Mouse (Mus musculus) heart, embryonic 10.5 days (tissue): ENCODE data around the gene Wdr20. TPM values are rescaled to one million over a fixed set of nuclear protein-coding genes. Genes with fewer than 3 reads are reported as not detected.

ENCODE experiments used
- DNase-seq: peaks from one replicate; pipeline ENCODE4 v3.0.0-alpha.2; 2017; ENCODE audit warnings: low spot score
- H3K27ac ChIP-seq: fragments of 300-500 bp; sonication (generic); 2 replicates; pipeline ENCODE4 v1.5.1; 2016; ENCODE audit warnings: mild to moderate bottlenecking
- H3K27me3 ChIP-seq: fragments of 300-500 bp; sonication (generic); 2 replicates; pipeline ENCODE4 v1.6.1; 2016; ENCODE audit warnings: mild to moderate bottlenecking; ENCODE audit not compliant: poor library complexity, insufficient read depth, severe bottlenecking
- H3K36me3 ChIP-seq: fragments of 300-500 bp; sonication (generic); 2 replicates; pipeline ENCODE4 v1.6.1; 2016; ENCODE audit warnings: mild to moderate bottlenecking, moderate library complexity
- H3K4me1 ChIP-seq: fragments of 300-500 bp; sonication (generic); 2 replicates; pipeline ENCODE4 v1.6.1; 2016; ENCODE audit warnings: mild to moderate bottlenecking
- H3K4me3 ChIP-seq: fragments of 300-500 bp; sonication (generic); 2 replicates; pipeline ENCODE4 v1.5.1; 2016; ENCODE audit warnings: mild to moderate bottlenecking, moderate library complexity
- H3K9me3 ChIP-seq: fragments of 300-500 bp; sonication (generic); 2 replicates; pipeline ENCODE4 v1.6.1; 2016; ENCODE audit warnings: mild to moderate bottlenecking, moderate library complexity
- WGBS: fragments of 180-500 bp; shearing (Covaris S2); methylation state at CpG from one replicate; pipeline ENCODE4 v1.1.7; 2016; 5-methylcytosine and 5-hydroxymethylcytosine counted together
- polyA plus RNA-seq: library from polyadenylated mRNA; unstranded; fragments of >200 nt; fragmentation: Nextera tagmentation; extraction: Ambion mirVana; gene quantifications from 2 replicates; pipeline ENCODE4 v1.2.1, GENCODE M21; 2016

The Wdr20 gene
- polyA plus RNA-seq, 1 experiment from 2014 or later, result 21.6 TPM

DNA sequence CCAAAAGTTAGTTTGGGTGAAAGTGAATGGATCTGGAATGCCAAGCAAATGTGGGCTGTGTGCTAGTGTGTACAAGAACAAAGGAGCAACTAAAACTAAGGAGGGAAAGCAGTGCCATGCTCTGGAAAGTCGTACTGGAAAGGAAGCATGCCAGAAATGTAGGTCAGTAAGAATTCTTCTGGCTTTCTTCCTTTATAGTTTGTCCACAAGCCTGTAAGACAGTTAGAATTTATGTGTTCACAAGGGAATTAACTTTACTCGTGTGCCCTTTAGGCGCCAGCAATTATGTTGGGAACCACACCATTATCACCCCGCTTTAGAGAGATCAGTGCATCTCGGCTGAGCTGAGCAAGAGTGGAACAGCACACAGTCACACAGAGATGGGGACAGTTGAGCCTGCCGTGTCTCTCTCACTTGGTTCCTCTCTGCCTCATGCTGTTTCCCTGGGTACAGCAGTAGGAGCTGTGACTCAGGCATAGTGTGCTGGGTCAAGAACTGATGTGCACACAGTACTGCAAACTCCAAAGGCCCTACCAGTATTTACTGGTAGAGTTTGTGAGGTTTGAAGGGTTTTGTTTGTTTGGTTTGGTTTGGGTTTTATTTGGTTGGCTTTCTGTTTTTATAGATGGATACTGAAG, 32.0 kb downstream of the Wdr20 start:
- 70% methylated on average over 6 of the region's 6 CpGs for WGBS
- no peak overlapping the region for H3K27ac ChIP-seq
- H3K36me3 ChIP-seq, result no peaks in the 10 kb centered on the region
- H3K4me1 ChIP-seq, result peaks cover 19% of the 10 kb centered on the region
- no peaks in the 10 kb centered on the region for H3K27me3 ChIP-seq
- H3K9me3 ChIP-seq, result no peaks in the 10 kb centered on the region
- H3K4me3 ChIP-seq, result no peak overlapping the region
- no peak for DNase-seq

DNA sequence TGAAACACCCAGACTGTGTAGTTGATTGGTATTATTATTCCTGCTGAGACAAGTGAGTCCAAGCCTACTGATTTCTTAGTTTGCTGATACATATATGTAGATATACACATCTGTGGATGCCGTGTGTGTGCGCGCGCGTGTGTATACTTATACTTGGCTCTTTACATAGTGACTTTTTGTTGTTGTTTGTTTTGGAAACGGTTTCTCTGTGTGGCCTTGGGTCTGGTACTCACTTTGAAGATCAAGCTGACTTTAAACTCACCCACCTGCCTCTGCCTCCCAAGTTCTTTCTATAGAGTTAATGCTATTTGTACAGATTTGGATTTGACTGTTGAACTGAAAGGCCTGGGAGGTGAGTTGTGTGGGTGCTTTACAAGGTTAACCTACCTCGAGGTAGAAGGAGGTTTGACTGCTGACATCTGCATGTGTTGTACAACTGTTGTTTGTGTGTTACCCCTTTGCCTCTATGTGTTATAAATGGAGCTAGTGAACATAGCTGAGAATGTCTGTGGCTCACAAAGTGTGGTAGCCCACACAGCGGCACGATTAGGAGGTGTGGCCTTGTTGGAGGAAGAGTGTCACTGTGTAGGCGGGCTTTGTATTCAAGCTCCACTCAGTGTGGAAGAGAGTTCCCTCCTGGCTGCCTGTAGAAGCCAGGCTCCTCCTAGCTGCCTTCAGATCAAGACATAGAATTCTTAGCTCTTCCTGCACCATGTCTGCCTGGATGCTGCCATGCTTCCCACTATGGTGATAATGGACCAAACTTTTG, 32.9 kb downstream of the Wdr20 start:
- no peaks in the 10 kb centered on the region for H3K27me3 ChIP-seq
- H3K9me3 ChIP-seq, result no peaks in the 10 kb centered on the region
- H3K27ac ChIP-seq, result no peak overlapping the region
- H3K36me3 ChIP-seq, result no peaks in the 10 kb centered on the region
- no peak overlapping the region for H3K4me3 ChIP-seq
- WGBS, result 91% methylated on average over 10 of the region's 10 CpGs
- DNase-seq, result no peak
- peaks cover 22% of the 10 kb centered on the region for H3K4me1 ChIP-seq

DNA sequence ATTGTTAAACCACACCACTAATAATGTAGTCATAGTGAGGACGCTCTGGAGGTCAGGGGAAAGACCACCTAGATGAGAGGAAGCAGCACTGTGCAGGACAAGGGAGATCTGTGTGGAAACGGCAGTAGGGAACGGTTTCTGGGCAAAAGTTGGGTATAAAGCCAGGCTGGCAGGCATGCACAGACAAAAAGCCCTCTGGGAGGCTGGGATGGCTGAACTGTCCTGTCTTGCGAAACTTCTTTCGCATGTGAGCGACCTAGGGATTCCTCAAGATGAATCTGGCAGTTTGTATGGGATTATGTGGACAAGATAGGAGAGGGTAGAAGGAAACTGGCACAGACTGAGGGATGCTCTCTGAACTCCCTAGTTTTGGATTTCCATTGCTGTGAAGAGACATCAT, 34.2 kb downstream of the Wdr20 start:
- peaks cover 29% of the 10 kb centered on the region for H3K4me1 ChIP-seq
- WGBS, result 96% methylated on average over 6 of the region's 6 CpGs
- H3K27me3 ChIP-seq, result no peaks in the 10 kb centered on the region
- no peaks in the 10 kb centered on the region for H3K9me3 ChIP-seq
- no peak overlapping the region for H3K4me3 ChIP-seq
- DNase-seq, result no peak
- no peaks in the 10 kb centered on the region for H3K36me3 ChIP-seq
- H3K27ac ChIP-seq, result no peak overlapping the region

DNA sequence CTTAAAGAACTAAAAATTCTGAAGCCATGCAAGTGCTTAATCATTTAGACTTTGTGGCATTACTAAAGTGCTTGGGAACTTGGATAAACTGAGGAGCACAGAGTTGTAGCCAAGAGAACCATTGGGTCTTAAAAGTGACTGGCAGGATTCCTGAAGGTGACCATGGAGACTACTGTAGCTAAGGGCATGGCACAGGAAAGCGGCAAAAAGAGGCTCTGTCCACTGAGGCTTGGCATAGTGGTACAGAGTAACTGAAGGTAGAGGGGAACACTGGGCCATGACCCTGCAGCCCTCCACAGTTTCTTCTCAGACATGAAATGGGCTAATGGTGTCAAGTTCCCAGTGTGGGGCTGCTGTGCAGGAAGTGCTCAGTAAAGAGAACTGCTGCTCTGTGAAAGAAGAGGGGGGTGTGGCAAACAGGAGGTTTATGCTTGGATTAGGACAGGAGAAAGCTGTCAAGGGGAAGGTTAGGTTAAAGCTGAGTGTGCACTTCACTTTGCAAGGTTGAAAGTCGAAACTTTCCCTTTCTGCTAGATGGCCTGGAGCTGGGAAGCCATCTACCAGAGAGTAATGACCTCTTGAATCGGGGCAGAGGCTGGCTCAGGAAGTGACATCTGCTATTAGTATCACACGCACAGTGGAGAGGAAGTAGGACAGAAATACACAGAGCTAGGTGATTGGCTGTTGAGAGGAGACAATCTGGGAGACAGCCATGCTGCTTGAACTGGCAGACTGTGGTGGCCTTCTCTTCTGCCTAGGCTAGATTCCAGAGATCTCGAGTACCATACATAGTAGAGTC, 38.1 kb downstream of the Wdr20 start:
- H3K4me3 ChIP-seq, result no peak overlapping the region
- H3K9me3 ChIP-seq, result no peaks in the 10 kb centered on the region
- H3K27me3 ChIP-seq, result no peaks in the 10 kb centered on the region
- H3K36me3 ChIP-seq, result peaks cover 14% of the 10 kb centered on the region; the same call in 1 of the 2 replicates
- peaks cover 20% of the 10 kb centered on the region for H3K4me1 ChIP-seq
- H3K27ac ChIP-seq, result 0 out of 2 replicates have a peak overlapping the region, but pooled peaks have one; percentile 24
- WGBS, result 69% methylated on average over 5 of the region's 5 CpGs
- DNase-seq, result no peak

DNA sequence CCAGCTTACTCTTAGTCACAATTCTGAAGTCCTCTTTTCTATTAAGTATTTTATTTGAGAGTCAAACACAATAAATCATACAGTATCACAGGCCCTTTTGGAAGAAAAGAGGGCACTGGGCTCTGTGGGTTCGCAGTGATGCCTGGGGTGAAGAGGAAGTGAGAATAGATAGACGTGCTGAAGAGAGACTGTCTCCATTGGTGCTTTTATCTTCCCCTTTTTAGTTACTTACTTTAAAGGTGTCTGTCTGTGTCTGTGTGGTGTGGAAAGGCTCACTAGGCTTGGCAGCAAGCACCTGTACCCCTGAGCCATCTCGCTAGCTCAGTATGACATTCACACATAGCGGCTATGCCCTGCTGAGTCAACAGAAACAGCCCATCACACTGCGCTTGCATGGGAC, 40.1 kb downstream of the Wdr20 start:
- no peak for DNase-seq
- Histone ChIP-seq H3K4me3 (no peak overlapping the region), H3K4me1 (peaks cover 18% of the 10 kb centered on the region), H3K27ac (no peak overlapping the region), H3K9me3 (no peaks in the 10 kb centered on the region), H3K27me3 (no peaks in the 10 kb centered on the region), H3K36me3 (peaks cover 24% of the 10 kb centered on the region; the same call in 1 of the 2 replicates)
- WGBS, result 84% methylated on average over 5 of the region's 5 CpGs

DNA sequence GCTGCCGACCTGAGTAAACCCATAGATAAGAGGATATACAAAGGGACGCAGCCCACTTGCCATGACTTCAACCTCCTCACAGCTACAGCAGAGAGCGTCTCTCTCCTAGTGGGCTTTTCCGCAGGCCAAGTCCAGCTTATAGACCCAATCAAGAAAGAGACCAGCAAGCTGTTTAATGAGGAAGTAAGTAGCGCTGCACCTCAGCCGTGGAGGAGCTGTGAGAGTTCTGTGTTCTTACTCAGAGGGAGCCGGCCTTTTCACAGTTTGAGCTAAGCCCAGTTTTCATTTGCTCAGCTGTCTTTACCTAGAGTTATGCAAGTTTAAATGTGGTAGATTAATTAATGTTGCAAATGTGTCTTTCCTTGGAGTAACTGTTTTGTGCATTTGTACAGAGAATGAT, 41.6 kb downstream of the Wdr20 start:
- Histone ChIP-seq H3K4me1 (peaks cover 20% of the 10 kb centered on the region), H3K27ac (no peak overlapping the region), H3K4me3 (no peak overlapping the region), H3K27me3 (no peaks in the 10 kb centered on the region), H3K9me3 (no peaks in the 10 kb centered on the region), H3K36me3 (peaks cover 26% of the 10 kb centered on the region; the same call in 1 of the 2 replicates)
- WGBS, result 74% methylated on average over 7 of the region's 7 CpGs
- DNase-seq, result no peak

DNA sequence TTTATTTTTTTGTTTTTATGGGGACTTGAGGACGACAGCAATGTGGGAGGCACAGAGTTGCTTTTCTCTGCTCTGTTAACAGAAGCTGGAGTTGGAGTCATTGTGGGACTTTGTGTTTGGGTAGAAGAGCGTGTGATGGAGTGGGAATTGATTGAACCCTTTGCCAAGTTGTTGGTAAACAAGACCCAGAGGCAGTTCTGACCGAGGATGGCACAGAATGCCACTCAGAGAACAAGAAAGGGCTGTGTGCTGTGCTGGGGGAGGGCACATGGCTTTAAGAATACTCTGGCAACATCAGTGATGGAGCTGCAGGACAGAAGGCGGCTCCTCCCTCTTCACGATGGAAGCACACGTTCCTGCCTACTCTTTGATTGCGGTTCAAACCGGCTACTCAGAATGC, 43.4 kb downstream of the Wdr20 start:
- H3K27ac ChIP-seq, result no peak overlapping the region
- no peaks in the 10 kb centered on the region for H3K9me3 ChIP-seq
- 84% methylated on average over 8 of the region's 8 CpGs for WGBS
- peaks cover 17% of the 10 kb centered on the region for H3K4me1 ChIP-seq
- no peaks in the 10 kb centered on the region for H3K27me3 ChIP-seq
- no peak overlapping the region for H3K4me3 ChIP-seq
- no peak for DNase-seq
- peaks cover 31% of the 10 kb centered on the region; the same call in 1 of the 2 replicates for H3K36me3 ChIP-seq

DNA sequence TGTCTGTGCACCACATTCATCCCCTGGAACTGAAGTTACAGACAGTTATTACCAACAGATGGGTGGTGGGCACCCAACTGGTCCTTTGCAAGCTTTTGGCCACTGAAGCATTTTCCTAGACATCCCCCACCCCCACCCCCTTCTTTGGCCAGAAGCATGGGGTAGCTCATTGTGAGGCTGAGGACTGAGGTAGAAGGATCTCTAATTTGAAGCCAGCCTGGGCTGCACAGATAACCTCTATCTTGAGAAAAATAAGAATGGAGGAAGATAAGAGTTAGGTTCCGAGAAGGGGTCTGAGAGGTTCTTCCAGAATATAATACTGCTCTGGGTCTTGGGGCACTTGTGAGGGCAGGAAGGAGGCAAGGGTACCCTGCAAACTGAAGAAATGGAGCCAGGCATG, 44.5 kb downstream of the Wdr20 start:
- DNase-seq, result no peak
- no peak overlapping the region for H3K27ac ChIP-seq
- no peaks in the 10 kb centered on the region for H3K9me3 ChIP-seq
- no peaks in the 10 kb centered on the region for H3K27me3 ChIP-seq
- whole genome bisulfite sequencing, result 72% methylated on average over 1 of the region's 1 CpGs
- peaks cover 14% of the 10 kb centered on the region for H3K4me1 ChIP-seq
- H3K4me3 ChIP-seq, result no peak overlapping the region
- peaks cover 31% of the 10 kb centered on the region; the same call in 1 of the 2 replicates for H3K36me3 ChIP-seq

DNA sequence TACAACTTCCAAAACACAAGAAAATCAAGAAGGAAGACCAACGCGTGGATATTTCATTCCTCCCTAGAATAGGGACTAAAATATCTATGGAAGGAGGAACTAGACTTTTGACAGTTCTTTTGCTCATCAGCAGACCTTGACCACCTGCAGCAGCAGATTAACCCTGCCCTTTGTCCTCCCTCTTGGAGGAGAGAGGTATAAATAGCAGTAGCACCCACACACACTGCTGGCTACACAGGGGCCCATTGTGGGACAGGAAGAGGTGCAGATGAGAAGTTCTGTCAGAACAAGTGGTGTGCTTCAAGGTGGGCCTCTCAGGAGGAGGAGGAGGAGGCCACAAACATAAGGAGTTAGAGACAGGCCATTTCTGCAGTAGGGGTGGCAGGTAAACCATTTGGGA, 46.5 kb downstream of the Wdr20 start:
- H3K4me3 ChIP-seq, result no peak overlapping the region
- DNase-seq, result no peak
- peaks cover 29% of the 10 kb centered on the region; the same call in 1 of the 2 replicates for H3K36me3 ChIP-seq
- H3K27me3 ChIP-seq, result no peaks in the 10 kb centered on the region
- 81% methylated on average over 2 of the region's 2 CpGs for WGBS
- H3K4me1 ChIP-seq, result peaks cover 8% of the 10 kb centered on the region
- H3K9me3 ChIP-seq, result no peaks in the 10 kb centered on the region
- no peak overlapping the region for H3K27ac ChIP-seq

DNA sequence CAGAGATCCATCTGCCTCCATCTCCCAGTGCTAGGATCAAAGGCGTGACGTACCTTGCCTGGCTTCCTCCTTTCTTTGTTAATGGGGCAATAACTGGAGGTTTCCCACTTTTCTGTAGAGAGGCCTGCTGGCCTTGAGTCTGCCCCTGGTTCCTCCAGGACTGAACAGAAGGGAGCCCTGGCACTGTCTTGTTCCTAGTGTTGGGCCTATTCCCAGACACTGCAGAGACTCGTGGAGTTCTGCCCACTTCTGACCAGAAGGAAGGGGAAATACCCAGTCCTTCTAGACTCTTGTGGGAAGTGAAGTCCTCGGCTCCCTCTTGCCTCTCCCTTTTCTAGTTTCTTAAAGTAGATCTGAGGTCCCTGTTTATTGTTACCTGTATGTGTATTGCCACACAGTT, 48.5 kb downstream of the Wdr20 start:
- peaks cover 14% of the 10 kb centered on the region for H3K4me1 ChIP-seq
- no peaks in the 10 kb centered on the region for H3K27me3 ChIP-seq
- 88% methylated on average over 4 of the region's 4 CpGs for WGBS
- H3K9me3 ChIP-seq, result no peaks in the 10 kb centered on the region
- no peak overlapping the region for H3K4me3 ChIP-seq
- no peak for DNase-seq
- H3K27ac ChIP-seq, result no peak overlapping the region
- H3K36me3 ChIP-seq, result peaks cover 15% of the 10 kb centered on the region; the same call in 1 of the 2 replicates

DNA sequence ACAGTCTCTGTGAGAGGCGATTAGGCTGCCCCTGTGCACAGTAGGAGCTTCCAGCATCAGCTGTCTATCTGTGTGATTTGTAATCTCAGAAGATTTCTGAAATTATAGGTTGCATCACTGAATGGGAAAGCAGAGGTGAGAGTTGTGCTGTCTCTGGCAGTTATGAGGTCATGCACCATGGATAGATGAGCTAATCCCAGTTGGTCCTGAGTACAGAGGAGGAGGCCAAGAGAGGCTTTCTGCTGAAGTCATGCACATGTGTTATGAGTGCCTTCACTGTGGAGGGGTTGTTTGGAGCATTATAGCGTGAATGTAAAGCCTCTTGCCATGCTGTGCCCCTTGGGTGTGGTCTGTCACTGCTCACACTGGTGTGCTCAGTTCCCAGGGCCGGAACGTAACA, 52.8 kb downstream of the Wdr20 start:
- no peaks in the 10 kb centered on the region for H3K27me3 ChIP-seq
- no peak overlapping the region for H3K27ac ChIP-seq
- WGBS, result 89% methylated on average over 4 of the region's 4 CpGs
- H3K4me3 ChIP-seq, result no peak overlapping the region
- DNase-seq, result no peak
- H3K36me3 ChIP-seq, result peaks cover 9% of the 10 kb centered on the region
- H3K4me1 ChIP-seq, result peaks cover 15% of the 10 kb centered on the region; the same call in 1 of the 2 replicates
- no peaks in the 10 kb centered on the region for H3K9me3 ChIP-seq

DNA sequence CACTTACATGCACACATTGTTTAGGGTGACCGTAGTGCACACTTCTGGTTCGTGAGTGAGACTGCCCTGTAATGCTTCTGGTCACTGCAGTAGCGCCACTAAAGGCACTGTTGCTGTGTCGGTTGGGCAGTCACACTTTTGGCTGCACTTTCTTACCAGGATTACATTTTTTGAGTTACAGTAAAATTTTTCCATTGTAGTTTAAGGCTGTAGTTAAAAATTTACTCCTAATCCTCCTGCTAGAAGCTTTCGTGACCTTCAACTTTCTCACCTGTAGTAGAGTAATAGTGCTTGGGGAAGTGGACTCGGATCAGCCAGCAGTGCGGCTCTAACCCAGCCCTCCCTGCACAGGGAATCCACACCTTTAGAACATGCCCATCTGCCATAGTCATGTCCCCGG, 53.3 kb downstream of the Wdr20 start:
- no peak for DNase-seq
- 92% methylated on average over 8 of the region's 8 CpGs for WGBS

DNA sequence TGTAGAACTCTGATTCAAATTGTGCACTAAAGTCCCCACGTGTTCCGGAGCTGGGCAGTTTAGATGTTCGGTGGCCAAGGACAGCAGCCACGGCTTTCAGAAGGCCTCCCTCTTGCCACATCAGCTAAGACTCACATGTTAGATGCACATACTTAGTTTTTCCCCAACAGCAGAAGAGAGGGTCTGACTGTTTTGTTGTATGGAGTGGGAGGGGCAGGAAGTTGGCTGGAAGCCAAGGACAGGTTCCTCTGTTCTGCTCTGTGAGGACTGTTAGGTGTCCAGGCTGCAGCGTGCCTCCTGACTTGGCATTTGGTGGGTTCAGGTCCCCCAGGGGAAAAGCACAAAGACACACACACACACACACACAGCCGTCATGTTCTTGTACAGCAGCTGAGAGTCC, 57.3 kb downstream of the Wdr20 start:
- Histone ChIP-seq H3K27ac (no peak overlapping the region), H3K27me3 (no peaks in the 10 kb centered on the region), H3K4me1 (peaks cover 23% of the 10 kb centered on the region), H3K9me3 (no peaks in the 10 kb centered on the region), H3K4me3 (no peak overlapping the region), H3K36me3 (peaks cover 14% of the 10 kb centered on the region)
- DNase-seq, result no peak
- WGBS, result 88% methylated on average over 6 of the region's 6 CpGs

More for the DNA sequence above, 53.3 kb downstream of the Wdr20 start:
- peaks cover 9% of the 10 kb centered on the region for H3K36me3 ChIP-seq
- no peak overlapping the region for H3K4me3 ChIP-seq
- H3K4me1 ChIP-seq, result peaks cover 15% of the 10 kb centered on the region; the same call in 1 of the 2 replicates
- no peaks in the 10 kb centered on the region for H3K9me3 ChIP-seq
- H3K27me3 ChIP-seq, result no peaks in the 10 kb centered on the region
- H3K27ac ChIP-seq, result no peak overlapping the region
